Mouse (Mus musculus) 416B (cell line): ENCODE measurements around the gene Mecr.
"Not testable (repeated sequence)": the region's sequence is repeated elsewhere in the genome, so short reads cannot be mapped to it uniquely, and the experiment has no call there.

Experiments used
- DNase-seq: peaks from one replicate; pipeline ENCODE4 v3.0.0; 2011; ENCODE audit warnings: low read depth

Mecr gene

GRCm38 (mm10) chr4:131843290-131843743, at the start of gene Mecr:
Gene Mecr, plus strand, starts transcription at chr4:131843470.
- DNase-seq = peak; percentile 90

DNA sequence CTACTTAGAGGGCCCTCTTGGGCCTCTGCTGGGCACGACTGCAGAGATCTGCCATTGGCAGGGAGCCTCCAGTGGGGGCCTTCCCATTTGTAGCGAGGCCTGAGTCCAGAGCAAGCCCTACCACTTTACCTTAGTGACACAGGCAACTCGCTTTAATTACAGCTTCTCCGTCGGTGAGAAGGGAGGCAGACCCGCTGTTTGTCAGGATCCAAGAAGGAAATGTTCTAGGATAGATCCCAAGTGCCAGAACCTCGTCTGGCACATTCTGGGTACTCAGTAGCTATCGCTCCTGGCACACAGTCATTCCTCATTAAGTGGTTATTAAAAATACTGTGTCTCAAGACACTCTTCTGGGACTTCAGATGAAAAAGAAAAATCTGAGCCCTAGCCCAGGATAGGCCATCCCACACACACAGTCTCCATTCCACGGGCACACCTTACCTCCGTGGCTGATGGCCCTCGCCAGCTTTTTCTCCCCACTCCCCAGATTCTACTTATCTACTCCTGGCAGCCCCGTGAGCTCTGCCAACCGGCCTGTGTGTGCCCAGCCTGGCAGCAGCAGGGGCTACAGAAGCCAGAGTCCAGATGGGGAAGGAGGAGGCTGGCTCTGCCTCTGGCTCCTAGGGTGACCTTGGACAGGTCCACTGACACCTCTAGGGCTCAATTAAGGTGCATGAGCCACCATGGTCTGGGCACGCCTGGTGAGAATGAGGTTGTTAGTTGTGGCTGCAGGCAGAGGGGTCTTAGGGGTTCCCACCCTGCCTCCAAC, 46.8 kb upstream of the Mecr start:
- no peak for DNase-seq

DNA sequence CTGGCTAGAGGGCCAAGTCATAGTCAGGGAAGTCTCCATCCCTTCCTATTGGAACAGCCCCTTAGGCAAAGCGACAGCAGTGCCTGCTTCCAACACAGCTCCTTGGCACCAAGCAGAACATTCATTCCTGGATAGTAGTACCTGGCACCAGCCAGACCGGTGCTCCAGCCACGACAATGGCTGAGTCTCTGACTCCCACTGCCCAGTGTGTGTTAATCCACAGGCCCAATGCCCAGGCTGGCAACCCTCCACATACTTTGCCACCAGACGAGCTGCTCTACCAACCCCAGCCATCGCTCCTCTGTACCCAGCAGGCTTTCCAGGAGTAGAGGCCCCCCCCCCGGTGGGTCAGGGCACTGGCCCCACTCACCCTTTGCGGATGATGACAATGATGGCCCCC, 45.8 kb upstream of the Mecr start:
- no peak for DNase-seq

GRCm38 (mm10) chr4:131797920-131798319, 45.4 kb upstream of the Mecr start:
- no peak for DNase-seq

DNA sequence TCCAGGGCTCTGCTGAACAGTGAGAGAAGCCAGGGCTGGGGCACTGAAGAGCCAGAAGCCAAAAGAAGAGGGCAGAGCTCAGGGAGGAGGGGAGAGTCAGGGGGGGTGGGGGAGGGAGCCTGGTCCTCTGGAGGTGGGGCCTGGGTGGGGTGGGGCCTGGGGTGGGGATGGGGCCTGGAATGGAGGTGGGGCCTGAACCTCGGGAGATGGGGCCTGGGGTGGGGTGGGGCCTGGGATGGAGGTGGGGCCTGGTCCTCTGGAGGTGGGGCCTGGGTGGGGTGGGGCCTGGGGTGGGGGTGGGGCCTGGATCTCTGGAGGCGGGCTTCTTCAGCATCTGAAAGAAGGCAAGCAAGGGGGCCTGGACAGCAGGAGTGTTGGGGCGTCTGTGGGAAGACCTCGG, 44.3 kb upstream of the Mecr start:
- no peak for DNase-seq

DNA sequence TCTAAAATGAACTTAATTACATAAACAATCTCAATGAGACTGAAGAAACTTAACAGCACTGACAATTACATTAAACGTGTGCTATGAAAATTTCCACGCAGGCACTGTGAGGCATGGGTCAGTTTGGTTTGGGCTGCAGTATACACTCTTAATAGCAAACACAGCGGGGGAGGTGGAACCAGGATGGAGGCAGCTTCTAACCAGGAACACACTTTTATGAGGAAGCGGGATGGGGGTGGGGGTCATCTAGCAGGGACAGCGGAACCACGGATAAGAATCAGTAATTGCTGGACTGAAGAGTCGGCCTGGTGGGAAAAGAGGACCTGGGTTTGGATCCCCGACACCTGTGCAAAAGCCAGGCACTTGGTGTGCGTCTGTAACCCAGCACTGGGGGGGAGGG, 39.4 kb upstream of the Mecr start:
- DNase-seq = no peak

DNA sequence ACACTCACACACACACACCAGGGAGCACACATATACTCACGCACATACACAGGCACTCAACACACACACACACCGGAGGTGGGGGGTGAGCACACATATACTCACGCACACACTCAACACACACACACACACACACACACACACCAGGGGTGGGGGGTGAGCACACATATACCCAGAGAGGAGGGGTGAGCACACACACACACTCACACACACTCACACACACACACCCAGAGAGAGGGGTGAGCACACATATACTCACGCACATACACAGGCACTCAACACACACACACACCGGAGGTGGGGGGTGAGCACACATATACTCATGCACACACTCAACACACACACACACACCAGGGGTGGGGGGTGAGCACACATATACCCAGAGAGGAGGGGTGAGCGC, 38.5 kb upstream of the Mecr start:
- DNase-seq = not testable (repeated sequence)

DNA sequence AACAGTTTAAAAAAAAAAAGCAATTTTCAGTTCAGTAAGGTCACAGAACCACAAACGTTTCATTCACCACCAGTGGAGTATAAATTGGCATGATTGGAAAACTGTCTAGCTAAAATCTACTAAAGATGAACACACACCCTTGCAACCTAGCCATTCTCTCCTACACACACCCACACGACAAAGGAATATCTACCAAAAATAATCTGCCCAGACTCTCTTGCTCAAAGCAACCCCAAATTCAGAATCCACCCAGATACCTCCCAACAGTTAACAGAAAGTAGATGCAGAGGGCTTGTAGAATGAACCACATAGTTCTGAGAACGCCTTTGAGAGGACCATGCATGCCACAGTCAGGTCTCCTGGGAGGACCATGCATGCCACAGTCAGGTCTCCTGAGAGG, 38.0 kb upstream of the Mecr start:
- no peak for DNase-seq

DNA sequence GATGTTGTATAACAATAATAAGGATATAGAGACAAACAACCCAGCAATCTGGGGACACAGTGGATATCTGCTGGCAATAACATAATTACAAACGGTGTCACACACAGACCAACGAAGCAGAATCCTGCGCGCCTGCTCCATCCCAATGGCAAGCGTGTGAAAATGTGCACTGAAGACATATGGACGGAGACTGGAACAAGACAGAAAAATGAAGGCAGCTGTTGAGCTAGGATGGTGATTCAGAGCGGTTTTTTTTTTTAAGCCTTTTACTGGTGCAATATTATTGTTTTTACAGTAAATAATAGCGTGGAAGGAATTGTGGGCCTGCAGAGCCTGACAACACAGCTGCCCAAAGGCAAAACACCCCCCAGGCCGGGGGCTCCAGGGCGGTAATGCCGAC, 30.8 kb upstream of the Mecr start:
- DNase-seq = no peak

DNA sequence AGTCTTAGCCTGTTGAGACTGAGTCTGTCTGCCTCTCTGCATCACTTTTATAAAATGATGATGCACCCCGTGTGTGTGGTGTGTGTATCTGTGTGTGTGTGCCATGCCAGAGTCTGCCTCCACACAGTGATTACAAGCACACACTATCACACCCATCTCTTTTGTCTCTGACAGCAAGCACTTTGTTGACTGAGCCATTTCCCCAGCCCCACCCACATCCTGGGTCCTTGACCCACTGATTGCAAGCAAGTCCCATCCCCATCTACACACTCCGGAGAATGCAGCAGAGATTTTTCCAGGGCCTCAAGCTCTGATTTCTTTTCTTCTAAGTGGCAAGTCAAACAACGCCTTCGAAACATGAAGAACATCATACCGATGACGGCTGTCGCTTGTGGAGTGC, 29.5 kb upstream of the Mecr start:
- DNase-seq = no peak

DNA sequence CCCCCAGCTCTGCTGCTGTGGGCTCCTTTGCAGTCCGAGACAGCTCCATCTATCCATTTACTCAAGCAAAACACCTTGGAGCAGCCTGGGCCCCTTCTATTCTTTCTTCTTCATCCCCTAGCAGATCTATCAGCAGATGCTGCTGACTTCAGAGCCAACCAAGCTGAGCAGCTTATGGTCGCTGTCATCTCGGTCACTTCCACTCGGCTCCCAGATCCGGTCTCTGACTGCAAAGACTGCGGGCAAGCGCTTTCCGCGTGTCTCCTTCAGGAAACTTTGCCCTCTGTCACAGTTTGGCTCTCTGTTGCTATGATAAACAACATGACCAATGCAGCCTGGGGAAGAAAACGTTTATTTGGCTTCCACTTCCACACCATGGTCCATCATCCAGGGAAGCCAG, 28.4 kb upstream of the Mecr start:
- no peak for DNase-seq

DNA sequence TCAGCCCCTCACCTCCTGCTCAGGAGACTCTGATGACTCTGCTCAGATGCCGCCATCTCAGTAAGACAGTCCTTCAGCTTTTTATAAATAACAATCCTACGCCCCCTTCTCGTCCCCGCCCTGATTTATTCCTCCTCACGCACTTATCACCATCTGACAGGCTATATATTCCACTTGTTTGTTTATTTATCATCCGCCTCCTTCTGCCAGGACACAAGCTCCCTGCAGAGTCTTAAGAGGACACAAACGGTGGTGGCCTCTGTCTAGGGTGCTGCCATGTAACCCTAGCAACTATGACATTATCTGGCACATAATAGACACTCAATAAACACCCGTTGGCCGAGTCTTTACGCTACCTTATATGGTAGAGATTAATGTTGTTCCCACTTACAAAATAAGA, 27.5 kb upstream of the Mecr start:
- DNase-seq = no peak

DNA sequence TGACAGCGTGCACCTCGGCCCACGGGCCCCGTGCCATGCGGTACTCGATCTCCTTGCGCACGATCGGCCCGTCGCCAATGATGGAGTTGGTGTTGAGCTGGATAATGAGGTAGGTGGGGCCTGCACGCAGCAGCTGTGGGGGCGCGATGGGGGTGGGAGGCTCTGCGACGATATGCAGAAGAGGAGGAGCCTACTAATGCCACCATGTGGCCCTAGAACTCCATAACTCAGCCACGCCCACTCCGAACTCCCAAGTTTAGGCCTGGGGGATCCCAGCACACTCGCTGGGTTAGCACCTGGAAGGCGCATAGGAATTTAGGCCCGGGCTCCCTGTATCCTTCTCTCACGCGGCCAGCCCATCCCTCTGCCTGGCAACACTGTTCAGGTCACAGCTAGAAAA, 24.3 kb upstream of the Mecr start:
- DNase-seq = no peak

GRCm38 (mm10) chr4:131821161-131821731, 22.0 kb upstream of the Mecr start:
- DNase-seq = no peak

- no peak for DNase-seq
These were observed 20.7 kb upstream of the Mecr start for GRCm38 (mm10) chr4:131822583-131822982.

DNA sequence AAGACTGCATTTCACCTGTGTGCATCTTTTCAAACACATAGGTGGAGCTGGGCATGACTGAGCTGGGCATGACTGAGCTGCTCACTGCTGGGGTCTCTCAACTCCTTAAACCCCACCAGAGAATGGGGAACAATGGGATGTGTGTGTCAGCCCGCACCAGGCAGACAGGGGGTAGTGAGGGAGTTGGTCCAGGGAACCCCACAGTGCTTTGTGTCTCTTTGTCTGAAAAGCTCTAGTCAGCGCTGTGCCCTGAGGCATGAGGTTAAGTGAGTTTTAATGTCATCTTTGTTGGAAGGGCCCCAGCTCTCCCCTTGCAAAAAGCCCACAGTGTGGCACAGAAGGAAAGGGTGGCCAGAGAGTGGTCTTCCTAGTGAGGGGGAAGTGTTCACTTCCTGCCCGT, 18.3 kb upstream of the Mecr start:
- DNase-seq = no peak

GRCm38 (mm10) chr4:131825830-131826229, 17.4 kb upstream of the Mecr start:
- DNase-seq = peak; percentile 45

- no peak for DNase-seq
These were observed 16.4 kb upstream of the Mecr start for GRCm38 (mm10) chr4:131826905-131827304.

DNA sequence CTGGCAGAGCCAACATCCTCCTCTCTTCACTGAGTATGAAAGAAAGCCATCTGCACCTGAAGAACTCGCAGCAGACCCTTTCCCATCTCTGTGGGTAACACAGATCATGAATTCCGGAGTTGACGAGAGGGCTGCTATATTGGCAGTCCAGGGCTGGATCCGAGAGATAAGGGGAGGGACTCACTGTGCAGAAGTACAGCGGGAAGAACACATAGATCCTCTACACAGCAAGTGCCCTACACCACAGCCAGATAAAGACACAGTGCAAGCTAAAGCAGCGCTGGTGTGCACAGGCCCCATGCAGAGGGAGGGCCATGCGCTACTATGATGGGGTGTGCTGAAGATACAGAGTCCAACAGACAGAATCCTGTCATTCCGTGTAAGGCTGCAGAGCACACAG, 14.1 kb upstream of the Mecr start:
- no peak for DNase-seq

- no peak for DNase-seq
These were observed 11.7 kb upstream of the Mecr start for GRCm38 (mm10) chr4:131831546-131832045.

DNA sequence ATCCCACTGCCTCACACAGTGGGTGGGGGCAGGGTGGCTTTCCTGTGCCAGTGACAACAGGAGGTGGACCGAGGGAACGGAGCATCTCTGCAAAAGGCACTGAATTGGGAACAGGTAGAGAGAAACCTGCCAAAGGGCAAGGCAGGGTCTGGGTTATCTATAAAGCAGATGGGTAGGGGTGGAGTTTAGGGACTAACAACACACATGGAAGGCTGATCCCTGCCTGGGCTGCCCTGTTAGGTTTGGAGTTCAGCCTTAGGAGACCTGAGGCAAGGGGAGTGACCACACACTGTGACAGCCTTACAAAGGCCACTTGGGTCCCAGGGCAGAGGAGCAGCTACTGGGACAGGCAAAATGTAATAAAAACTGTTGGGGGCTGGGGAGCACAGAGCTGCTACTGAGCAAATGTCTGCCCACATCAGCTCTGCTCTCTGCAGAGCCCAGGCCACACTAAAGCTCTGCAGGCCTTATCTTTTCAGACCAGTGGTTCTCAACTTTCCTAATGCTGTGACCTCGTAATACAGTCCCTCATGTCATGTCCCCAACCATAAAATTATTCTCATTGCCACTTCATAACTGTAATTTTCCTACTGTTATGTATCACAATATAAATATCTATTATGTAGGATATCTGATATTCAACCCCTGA, 10.4 kb upstream of the Mecr start:
- DNase-seq = no peak

GRCm38 (mm10) chr4:131833971-131834609, 9.2 kb upstream of the Mecr start:
- DNase-seq = no peak
